Mouse (Mus musculus) cortical plate, adult 2 months (tissue): ENCODE measurements around the gene Dtx3. TPM values are rescaled to one million over a fixed set of nuclear protein-coding genes. Genes with fewer than 3 reads are reported as not detected.

Experiments used
- H3K27ac ChIP-seq: fragments of 200-500 bp; 2 replicates; pipeline ENCODE4 v1.5.1; 2012; ENCODE audit warnings: low read length, control low read depth, inconsistent platforms; ENCODE audit not compliant: insufficient read depth
- H3K4me1 ChIP-seq: fragments of 200-500 bp; 2 replicates; pipeline ENCODE4 v1.6.1; 2011; ENCODE audit warnings: low read length; ENCODE audit not compliant: control insufficient read depth, insufficient read depth
- H3K4me3 ChIP-seq: fragments of 200-500 bp; 2 replicates; pipeline ENCODE4 v1.5.1; 2011; ENCODE audit warnings: mild to moderate bottlenecking, low read length, control low read depth; ENCODE audit not compliant: insufficient read depth
- CTCF ChIP-seq: fragments of 200-500 bp; IDR thresholded peaks from 2 replicates; pipeline ENCODE4 v1.5.1; 2011; ENCODE audit warnings: mild to moderate bottlenecking, control low read depth, low read length; ENCODE audit not compliant: insufficient read depth; ENCODE audit errors: extremely low read depth
- POLR2A ChIP-seq: fragments of 200-500 bp; IDR thresholded peaks from 2 replicates; pipeline ENCODE4 v1.6.1; 2011; ENCODE audit warnings: mild to moderate bottlenecking, low read length, control low read depth; ENCODE audit not compliant: insufficient read depth; ENCODE audit errors: extremely low read depth
- polyA plus RNA-seq: library from polyadenylated mRNA; depleted of rRNA; stranded (reverse); fragments of >200 nt; gene quantifications from 2 replicates; pipeline ENCODE4 v1.2.3, GENCODE M21; 2012

Gene Dtx3
- polyA plus RNA-seq, 1 experiment: 371 TPM

GRCm38 (mm10) chr10:127188465-127189115, 6.9 kb downstream of the Dtx3 start:
- Histone ChIP-seq H3K4me3 (peak overlapping the region; percentile 68), H3K27ac (peak overlapping the region; percentile 85; the same call in 1 of the 2 replicates), H3K4me1 (peaks cover 3% of the 10 kb centered on the region)
- TF ChIP-seq CTCF (no peak), POLR2A (peak; percentile 32; the same call in 1 of the 2 replicates)

- Histone ChIP-seq H3K27ac (peak overlapping the region; percentile 74; the same call in 1 of the 2 replicates), H3K4me3 (peak overlapping the region; percentile 68), H3K4me1 (peaks cover 3% of the 10 kb centered on the region)
- TF ChIP-seq CTCF (no peak), POLR2A (no peak)
Measured at GRCm38 (mm10) chr10:127188079-127188453, 7.5 kb downstream of the Dtx3 start.

GRCm38 (mm10) chr10:127187371-127188078, 8.0 kb downstream of the Dtx3 start:
- H3K4me1 ChIP-seq: peaks cover 3% of the 10 kb centered on the region
- H3K27ac ChIP-seq: peak overlapping the region; percentile 74; the same call in 1 of the 2 replicates
- TF ChIP-seq POLR2A (no peak), CTCF (no peak)
- peak overlapping the region; percentile 68 for H3K4me3 ChIP-seq

GRCm38 (mm10) chr10:127186451-127186850, 9.1 kb downstream of the Dtx3 start:
- TF ChIP-seq POLR2A (no peak), CTCF (peak; percentile 29; the same call in 1 of the 2 replicates)
- H3K27ac ChIP-seq: no peak overlapping the region
- peak overlapping the region; percentile 68; the same call in 1 of the 2 replicates for H3K4me3 ChIP-seq
- peaks cover 3% of the 10 kb centered on the region for H3K4me1 ChIP-seq

GRCm38 (mm10) chr10:127185506-127185905, 10.0 kb downstream of the Dtx3 start:
- Histone ChIP-seq H3K4me1 (peaks cover 3% of the 10 kb centered on the region), H3K27ac (no peak overlapping the region), H3K4me3 (no peak overlapping the region)
- TF ChIP-seq POLR2A (no peak), CTCF (no peak)

DNA sequence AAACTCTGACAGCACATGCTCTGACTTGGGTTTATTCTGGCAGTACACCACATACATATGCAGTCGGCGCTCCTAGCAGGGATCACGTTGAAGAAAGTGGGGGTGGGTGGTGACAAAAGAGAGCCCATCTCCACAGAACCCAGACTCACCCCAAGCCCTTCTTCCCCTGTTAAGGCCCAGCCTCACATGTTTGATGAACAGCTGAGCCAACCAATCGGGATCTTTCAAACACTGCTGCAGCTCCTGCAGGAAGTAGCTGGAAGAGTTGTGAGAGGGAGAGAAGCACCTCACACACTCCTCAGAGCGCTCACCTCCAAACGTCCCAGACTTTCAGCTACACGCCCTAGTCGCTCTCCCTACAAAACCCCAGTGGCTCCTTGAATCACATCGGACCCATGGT, 10.4 kb downstream of the Dtx3 start:
- Histone ChIP-seq H3K4me3 (no peak overlapping the region), H3K27ac (no peak overlapping the region), H3K4me1 (peaks cover 3% of the 10 kb centered on the region)
- no peak for TF ChIP-seq POLR2A
- TF ChIP-seq CTCF: no peak

DNA sequence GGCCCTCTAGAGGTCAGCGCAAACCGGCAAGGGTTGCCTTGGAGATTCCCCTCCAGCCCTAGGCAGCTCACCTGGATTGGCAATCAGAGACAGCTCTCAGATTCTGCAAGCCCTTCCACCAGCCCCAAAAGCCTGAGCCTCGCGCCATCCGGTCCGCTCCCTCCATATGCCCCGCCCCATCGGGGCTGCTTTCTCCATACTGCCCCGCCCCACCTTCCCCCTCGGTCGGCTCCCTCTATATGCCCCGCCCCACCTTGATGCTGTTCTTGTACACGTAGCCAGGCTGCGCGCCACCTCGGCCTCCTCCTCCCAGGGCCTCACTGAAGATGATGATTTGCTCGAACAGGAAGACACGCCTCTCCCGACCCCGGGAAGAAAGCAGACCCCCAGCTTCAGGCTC, 11.8 kb downstream of the Dtx3 start:
- H3K4me1 ChIP-seq: peaks cover 5% of the 10 kb centered on the region; the same call in 1 of the 2 replicates
- H3K27ac ChIP-seq: no peak overlapping the region
- no peak for TF ChIP-seq POLR2A
- TF ChIP-seq CTCF: no peak
- no peak overlapping the region for H3K4me3 ChIP-seq

DNA sequence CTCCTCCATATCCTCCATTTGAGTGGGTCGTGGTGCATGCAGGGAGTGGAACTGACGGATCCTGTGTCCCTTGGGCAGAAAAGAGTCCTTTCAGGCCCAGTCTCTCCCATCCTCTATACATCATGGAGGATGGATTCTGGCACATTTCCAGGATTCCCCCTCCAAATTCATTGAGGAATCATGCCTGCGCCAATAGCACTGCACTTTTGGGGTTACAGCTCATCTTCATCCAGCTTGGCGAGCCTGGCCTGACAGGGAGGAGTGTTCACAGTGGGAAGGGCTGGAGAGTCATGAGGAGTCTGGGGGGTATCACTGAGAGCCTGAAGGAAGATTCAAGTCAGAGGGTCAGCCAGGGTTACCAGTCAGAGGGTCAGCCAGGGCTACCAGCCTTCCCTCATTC, 12.9 kb downstream of the Dtx3 start:
- H3K27ac ChIP-seq: no peak overlapping the region
- peaks cover 8% of the 10 kb centered on the region; the same call in 1 of the 2 replicates for H3K4me1 ChIP-seq
- TF ChIP-seq CTCF (no peak), POLR2A (no peak)
- H3K4me3 ChIP-seq: no peak overlapping the region

DNA sequence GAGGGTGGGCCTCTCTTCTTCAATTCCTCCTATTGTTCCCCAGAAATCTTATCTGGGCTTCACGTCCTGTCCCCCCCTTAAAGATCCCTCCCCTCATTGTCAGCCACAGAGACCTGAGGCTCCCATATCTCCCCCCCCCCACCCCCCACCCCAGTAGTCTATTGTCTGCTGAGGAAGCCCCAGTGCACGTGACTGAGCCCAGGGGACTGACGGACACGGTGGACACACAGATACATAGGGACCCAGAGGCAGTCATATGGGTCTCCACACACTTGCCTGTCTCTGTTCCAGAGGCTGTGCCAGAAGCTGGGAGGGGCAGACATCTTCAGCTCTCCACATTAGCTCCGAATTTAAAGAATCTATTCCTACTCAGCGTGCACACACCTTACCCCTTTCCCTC, 14.0 kb downstream of the Dtx3 start:
- H3K27ac ChIP-seq: no peak overlapping the region

GRCm38 (mm10) chr10:127180695-127181047, 14.9 kb downstream of the Dtx3 start:
- peaks cover 8% of the 10 kb centered on the region; the same call in 1 of the 2 replicates for H3K4me1 ChIP-seq
- no peak overlapping the region for H3K4me3 ChIP-seq
- TF ChIP-seq CTCF (no peak), POLR2A (no peak)
- H3K27ac ChIP-seq: no peak overlapping the region

More for the DNA sequence above, 14.0 kb downstream of the Dtx3 start:
- H3K4me1 ChIP-seq: peaks cover 8% of the 10 kb centered on the region; the same call in 1 of the 2 replicates
- H3K4me3 ChIP-seq: no peak overlapping the region
- TF ChIP-seq CTCF: no peak
- no peak for TF ChIP-seq POLR2A
